Mouse (Mus musculus): ENCODE results near the gene Erich6b. TPM values are rescaled to one million over a fixed set of nuclear protein-coding genes. Genes with fewer than 3 reads are reported as not detected.

Gene Erich6b
- total RNA-seq (2021): not detected in 2 replicates
- long read RNA-seq: 0 reads

DNA sequence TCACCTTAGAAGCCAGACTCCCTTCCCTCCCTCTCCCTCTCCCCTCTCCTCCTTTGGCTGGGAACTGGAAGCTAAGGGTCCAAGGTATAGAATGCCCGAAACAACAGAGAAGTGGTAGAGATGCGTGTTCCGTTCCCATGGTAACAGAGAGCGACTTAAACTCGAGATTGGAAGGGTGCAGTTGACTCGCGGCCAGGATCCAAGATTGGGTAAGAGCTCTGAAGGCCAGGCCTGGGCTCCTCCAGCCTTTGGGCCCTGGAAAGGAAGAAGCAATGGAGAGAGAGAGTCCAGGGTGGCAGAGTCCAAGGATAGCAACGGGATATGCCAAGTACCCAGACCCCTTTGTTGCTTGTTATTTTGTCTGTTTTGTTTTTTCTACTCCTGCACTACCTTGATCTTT lies at the start of gene Erich6b:
Gene Erich6b, plus strand, starts transcription at position 180 of the 400 bp plus-strand sequence.
- DNase-seq: peak; percentile 37

- DNase-seq: no peak
Measured at GRCm38 (mm10) chr14:75592978-75593377, 49.1 kb upstream of the Erich6b start, which contains the start of gene Spert. Gene Spert, minus strand, starts transcription at chr14:75593116.

- no peak for DNase-seq
Measured at GRCm38 (mm10) chr14:75609176-75609575, 32.9 kb upstream of the Erich6b start.

- DNase-seq: no peak
Measured at GRCm38 (mm10) chr14:75616375-75616774, 25.7 kb upstream of the Erich6b start.

- DNase-seq: no peak
Measured at GRCm38 (mm10) chr14:75622984-75623383, 19.1 kb upstream of the Erich6b start.

GRCm38 (mm10) chr14:75628870-75629269 lies 13.2 kb upstream of the Erich6b start:
- DNase-seq: no peak

GRCm38 (mm10) chr14:75635350-75635749 lies 6.7 kb upstream of the Erich6b start:
- DNase-seq: peak; percentile 46

DNA sequence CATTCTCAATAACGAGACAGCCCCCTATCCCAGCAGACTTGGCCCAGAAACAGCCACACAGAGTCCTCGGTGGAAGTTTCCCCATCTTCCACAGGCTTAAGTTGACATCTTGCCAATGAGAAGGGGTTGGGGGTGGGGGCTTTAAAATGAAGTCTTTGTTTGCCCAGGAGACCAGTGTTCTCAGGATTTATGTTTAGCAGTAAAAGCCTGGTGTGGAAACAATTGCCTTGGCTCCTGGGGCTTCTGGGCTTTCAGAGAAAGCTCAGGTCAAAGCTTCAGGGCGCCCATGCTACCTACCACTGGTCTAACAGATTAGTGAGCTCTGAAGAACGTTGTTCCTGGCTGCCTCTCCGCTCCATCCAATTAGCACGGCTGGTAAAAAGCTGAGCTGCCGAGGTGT lies 6.0 kb upstream of the Erich6b start:
- DNase-seq: no peak

GRCm38 (mm10) chr14:75637641-75638040 lies 4.4 kb upstream of the Erich6b start:
- DNase-seq: no peak

GRCm38 (mm10) chr14:75640846-75641245 lies 1.2 kb upstream of the Erich6b start:
- no peak for DNase-seq

GRCm38 (mm10) chr14:75641369-75641768 lies 690 bp upstream of the Erich6b start:
- no peak for DNase-seq

DNA sequence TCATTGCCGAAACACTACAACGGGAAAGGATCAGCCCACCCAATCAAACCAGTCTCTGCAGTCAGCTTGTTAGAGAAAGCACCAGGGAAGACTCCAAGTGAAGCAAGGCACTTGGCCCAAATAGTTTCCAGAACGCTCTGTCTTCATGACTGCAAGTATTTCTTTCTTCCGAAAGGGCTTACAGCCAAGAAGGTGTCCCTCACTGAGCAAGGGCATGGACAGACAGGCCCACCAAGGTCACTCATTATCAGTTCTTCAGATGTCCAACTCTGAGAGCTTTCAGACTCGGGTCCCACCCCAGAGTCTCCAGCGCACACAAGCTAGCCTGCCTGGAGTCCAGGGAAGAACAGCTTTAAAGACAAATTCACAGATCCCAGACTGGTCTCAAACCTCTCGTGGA lies 3.4 kb downstream of the Erich6b start:
- no peak for DNase-seq

- no peak for DNase-seq
Measured at GRCm38 (mm10) chr14:75646060-75646459, 4.0 kb downstream of the Erich6b start.

DNA sequence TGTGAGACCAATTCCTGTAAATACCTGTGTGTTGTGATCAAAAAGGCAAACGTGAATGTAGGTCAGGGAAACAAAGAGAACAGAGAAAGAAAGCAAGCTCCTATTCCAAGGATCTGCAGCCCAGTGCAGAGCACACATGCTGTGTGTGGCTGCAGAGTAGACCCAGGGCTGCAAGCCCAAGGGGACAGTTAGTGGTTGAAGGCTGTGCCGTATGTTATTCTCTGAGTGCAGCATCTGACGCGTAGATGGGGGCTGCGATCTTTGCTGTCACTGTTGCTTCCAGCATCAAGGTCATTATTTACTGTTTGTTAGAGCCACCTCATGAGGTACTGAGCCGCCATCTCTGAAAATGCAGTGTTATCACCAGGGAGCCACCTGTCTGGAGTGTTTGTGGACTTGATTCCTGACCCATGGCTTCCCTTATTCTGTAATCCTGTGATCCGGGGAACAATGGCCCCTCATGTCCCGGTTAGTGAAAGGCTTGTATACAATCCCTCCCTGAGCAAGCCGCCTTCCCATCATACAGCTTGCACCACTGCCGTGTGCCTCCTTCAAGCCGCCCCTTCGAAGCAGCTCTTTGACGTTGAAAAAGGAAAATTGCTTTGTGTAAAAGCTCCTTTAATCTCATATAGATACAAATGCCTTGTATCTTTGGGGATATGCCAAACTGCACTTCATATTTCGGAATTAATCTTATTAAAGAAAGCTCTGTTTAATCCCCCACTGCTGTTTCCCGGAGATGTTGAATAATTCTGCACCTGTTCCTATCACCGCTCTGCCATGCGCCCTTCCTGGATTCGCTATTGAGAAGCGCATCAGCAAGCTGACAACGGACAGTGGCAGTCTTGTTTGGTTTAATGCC lies 5.1 kb downstream of the Erich6b start:
- no peak for DNase-seq

- DNase-seq: no peak
Measured at GRCm38 (mm10) chr14:75660936-75661335, 18.9 kb downstream of the Erich6b start.

- DNase-seq: no peak
Measured at GRCm38 (mm10) chr14:75661548-75661947, 19.5 kb downstream of the Erich6b start.

- DNase-seq: no peak
Measured at GRCm38 (mm10) chr14:75665430-75666180, 23.5 kb downstream of the Erich6b start.

DNA sequence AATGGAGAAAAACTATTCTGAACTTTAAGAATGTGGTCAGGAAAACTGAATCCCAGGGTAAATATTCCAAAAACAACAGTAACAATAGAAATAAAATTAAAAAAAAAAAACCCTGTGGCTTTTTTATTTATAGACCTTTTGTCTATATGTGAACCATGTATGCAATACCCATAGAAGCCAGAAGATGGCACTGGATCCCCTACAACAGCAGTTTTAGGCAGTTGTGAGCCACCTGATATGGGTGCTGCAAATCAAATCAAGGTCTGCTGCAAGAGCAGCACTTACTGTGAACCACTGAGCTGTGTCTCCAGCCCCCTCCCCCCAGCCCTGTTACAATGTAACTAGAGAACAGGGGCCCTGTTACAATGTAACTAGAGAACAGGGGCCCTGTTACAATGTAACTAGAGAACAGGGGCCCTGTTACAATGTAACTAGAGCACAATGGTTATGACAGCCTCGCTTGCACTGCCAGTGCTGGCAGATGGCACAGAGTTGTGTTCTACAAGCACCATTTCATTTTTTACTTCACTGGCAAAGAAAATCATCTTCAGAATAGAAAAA lies 27.1 kb downstream of the Erich6b start:
- DNase-seq: no peak

- no peak for DNase-seq
Measured at GRCm38 (mm10) chr14:75676316-75676715, 34.3 kb downstream of the Erich6b start.

- no peak for DNase-seq
Measured at GRCm38 (mm10) chr14:75690428-75690827, 48.4 kb downstream of the Erich6b start.

DNA sequence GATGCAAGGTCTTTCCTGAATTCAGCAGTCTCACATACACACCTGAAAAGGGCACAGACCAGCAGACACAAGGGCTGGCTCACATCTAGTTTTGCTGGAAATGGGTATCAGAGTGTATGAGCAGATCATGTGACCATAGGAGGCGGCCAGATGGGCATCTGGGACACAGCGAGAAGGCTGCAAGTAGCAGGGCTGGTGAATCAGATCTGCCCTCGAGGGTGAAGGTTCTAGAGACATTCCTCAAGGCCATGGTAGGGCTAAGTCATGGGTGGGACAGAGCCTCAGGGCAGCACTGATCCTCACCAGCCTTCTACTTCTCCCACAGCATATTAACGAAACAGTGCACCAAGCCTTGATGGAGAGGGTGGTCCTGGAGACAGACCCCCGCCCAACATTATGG lies 54.0 kb downstream of the Erich6b start:
- peak; percentile 9 for DNase-seq

DNA sequence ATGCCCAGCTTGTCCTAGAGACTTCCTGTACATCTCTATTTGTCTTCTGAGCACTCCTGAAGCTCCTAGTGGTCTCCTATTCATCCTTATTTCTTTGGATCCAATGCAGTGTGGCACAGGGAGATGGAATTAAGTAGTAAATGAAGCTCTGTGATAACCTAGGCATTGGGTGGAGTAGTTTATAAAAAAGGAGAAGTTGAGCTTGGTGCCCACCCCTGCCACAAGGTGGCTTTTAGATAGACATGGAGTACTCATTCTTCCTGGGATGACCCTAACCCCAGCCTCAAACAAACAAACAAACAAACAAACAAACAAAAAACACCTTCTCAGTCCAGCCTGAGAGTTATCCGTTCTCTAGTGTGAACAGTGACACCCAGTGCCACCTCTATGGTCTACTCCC lies 55.9 kb downstream of the Erich6b start:
- no peak for DNase-seq

GRCm38 (mm10) chr14:75706647-75707046 lies 64.6 kb downstream of the Erich6b start:
- no peak for DNase-seq

Data from adrenal gland, postnatal 25 days (tissue).